Mouse (Mus musculus) splenic B cell, adult 2 months (primary cell): ENCODE data around the gene Sept7.

ENCODE experiments used
- DNase-seq: peaks from one replicate; pipeline ENCODE4 v3.0.0-alpha.2; 2011; ENCODE audit warnings: low read depth, low spot score
- H3K27me3 ChIP-seq: 2 replicates; pipeline ENCODE4 v1.6.1; 2012; ENCODE audit warnings: mild to moderate bottlenecking, low read length, moderate library complexity, mixed read lengths; ENCODE audit not compliant: control insufficient read depth, poor library complexity, insufficient read depth, severe bottlenecking
- H3K36me3 ChIP-seq: 2 replicates; pipeline ENCODE4 v1.6.1; 2012; ENCODE audit warnings: mild to moderate bottlenecking, low read length, moderate library complexity, mixed read lengths; ENCODE audit not compliant: control insufficient read depth, poor library complexity, insufficient read depth, severe bottlenecking

The Sept7 gene

GRCm38 (mm10) chr9:25243926-25244657 lies 8.1 kb upstream of the Sept7 start:
- no peak for DNase-seq
- Histone ChIP-seq H3K27me3 (no peaks in the 10 kb centered on the region), H3K36me3 (no peaks in the 10 kb centered on the region)

GRCm38 (mm10) chr9:25245125-25245524 lies 7.1 kb upstream of the Sept7 start:
- no peaks in the 10 kb centered on the region for H3K36me3 ChIP-seq
- no peaks in the 10 kb centered on the region for H3K27me3 ChIP-seq
- no peak for DNase-seq

DNA sequence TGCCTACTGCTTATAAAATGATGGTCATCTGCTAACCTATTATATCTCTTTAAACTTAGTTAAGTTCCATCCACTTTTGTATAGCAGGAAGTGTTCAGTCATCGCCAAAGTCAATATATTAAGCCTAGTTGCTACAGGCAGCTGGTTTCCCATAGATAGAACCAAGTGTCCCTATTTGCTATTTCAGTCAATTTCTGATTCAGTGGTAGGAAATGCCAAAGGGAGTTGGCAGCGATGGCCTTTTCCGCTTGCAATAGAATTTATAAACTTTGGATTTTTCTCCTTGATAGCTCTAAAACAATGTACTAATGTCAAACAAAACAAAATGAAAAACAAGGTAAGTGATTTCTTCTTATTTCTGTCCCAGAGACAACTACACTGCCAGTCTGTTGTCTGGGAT lies 5.7 kb upstream of the Sept7 start:
- DNase-seq, result no peak
- H3K36me3 ChIP-seq, result no peaks in the 10 kb centered on the region
- H3K27me3 ChIP-seq, result no peaks in the 10 kb centered on the region

DNA sequence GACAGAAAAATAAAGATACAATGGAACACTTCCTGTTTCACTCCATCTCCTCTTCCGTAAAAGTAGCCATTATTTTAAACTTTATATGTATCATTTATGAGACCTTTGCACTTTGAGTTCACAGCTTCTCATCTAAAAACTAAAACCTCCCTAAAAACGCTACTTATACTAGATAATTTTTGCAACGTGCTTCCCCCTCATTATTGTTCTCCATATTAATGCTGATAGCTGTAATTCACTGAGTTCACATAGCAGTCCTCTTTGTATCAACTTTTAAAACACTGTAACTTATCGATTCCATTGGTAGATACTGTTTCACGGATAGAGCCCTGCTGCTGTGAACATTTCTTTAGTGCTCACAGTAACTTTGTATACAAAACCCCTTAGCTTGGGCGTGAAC lies 1.1 kb upstream of the Sept7 start:
- Histone ChIP-seq H3K36me3 (no peaks in the 10 kb centered on the region), H3K27me3 (no peaks in the 10 kb centered on the region)
- peak; percentile 6 for DNase-seq

- no peak for DNase-seq
- H3K27me3 ChIP-seq, result no peaks in the 10 kb centered on the region
- H3K36me3 ChIP-seq, result no peaks in the 10 kb centered on the region
Observed at GRCm38 (mm10) chr9:25251611-25252282, 492 bp upstream of the Sept7 start.

- DNase-seq, result peak; percentile 62
- no peaks in the 10 kb centered on the region for H3K27me3 ChIP-seq
- H3K36me3 ChIP-seq, result no peaks in the 10 kb centered on the region
Observed at GRCm38 (mm10) chr9:25252759-25253477, 679 bp downstream of the Sept7 start.

DNA sequence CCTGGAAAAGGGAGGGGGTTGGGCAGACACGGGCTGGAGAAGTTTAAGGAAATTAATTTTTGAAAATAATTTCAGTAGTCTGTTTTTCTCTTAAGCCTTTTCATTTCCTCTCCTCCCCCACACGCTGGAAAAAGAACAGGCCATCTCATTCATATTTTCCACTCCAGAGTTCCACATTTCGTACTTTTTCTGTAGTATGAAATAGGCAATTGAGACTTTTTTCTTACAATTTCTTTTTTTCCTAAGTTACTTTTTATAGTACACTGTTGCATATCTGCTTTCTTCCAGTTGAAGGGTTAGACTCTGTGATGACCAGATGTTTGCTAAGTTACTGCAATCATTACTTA lies 1.2 kb downstream of the Sept7 start:
- H3K27me3 ChIP-seq, result no peaks in the 10 kb centered on the region
- DNase-seq, result peak; percentile 51
- no peaks in the 10 kb centered on the region for H3K36me3 ChIP-seq

- no peaks in the 10 kb centered on the region for H3K36me3 ChIP-seq
- H3K27me3 ChIP-seq, result no peaks in the 10 kb centered on the region
- DNase-seq, result no peak
Observed at GRCm38 (mm10) chr9:25260411-25260810, 8.2 kb downstream of the Sept7 start.

GRCm38 (mm10) chr9:25260979-25261378 lies 8.7 kb downstream of the Sept7 start:
- H3K36me3 ChIP-seq, result no peaks in the 10 kb centered on the region
- DNase-seq, result peak; percentile 42
- no peaks in the 10 kb centered on the region for H3K27me3 ChIP-seq

DNA sequence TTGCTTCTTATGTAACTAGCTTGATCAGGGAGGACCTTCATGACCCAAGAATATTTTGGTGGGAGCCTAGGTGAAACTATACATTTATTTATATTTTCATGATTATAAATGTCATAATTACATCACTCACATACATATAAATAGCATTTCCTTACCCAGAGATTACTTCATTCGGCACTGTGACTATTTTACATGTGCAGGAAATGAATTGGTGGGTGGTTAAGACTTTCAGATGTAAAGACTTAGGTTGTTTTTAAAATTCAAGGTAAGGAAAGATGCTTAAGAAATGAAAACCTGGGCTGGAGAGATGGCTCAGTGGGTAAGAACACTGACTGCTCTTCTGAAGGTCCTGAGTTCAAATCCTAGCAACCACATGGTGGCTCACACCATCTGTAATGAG lies 9.8 kb downstream of the Sept7 start:
- peak; percentile 52 for DNase-seq
- Histone ChIP-seq H3K36me3 (no peaks in the 10 kb centered on the region), H3K27me3 (no peaks in the 10 kb centered on the region)

GRCm38 (mm10) chr9:25265795-25266194 lies 13.6 kb downstream of the Sept7 start:
- Histone ChIP-seq H3K36me3 (no peaks in the 10 kb centered on the region), H3K27me3 (no peaks in the 10 kb centered on the region)
- DNase-seq, result no peak

- no peaks in the 10 kb centered on the region for H3K27me3 ChIP-seq
- no peaks in the 10 kb centered on the region for H3K36me3 ChIP-seq
- no peak for DNase-seq
Observed at GRCm38 (mm10) chr9:25267133-25267532, 14.9 kb downstream of the Sept7 start.

DNA sequence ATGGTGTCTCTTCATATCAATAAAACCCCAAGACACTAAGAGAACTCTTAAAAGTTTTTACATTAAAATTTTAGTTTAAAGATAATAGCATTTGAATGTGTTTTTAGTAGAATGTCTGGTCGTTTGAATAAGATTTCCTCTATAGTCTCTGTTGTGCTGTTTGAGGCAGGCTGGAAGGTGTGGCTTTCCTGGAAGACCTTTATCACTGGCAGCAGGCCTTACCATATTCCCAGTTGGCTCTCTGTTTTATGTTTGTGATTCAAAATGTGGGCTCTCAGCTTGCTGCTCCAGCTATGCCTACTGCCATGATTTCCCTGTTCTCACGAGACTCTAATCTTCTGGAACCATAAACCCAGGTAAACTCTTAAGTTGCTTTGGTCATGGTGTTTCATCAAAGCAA lies 15.3 kb downstream of the Sept7 start:
- no peaks in the 10 kb centered on the region for H3K36me3 ChIP-seq
- no peak for DNase-seq
- no peaks in the 10 kb centered on the region for H3K27me3 ChIP-seq

DNA sequence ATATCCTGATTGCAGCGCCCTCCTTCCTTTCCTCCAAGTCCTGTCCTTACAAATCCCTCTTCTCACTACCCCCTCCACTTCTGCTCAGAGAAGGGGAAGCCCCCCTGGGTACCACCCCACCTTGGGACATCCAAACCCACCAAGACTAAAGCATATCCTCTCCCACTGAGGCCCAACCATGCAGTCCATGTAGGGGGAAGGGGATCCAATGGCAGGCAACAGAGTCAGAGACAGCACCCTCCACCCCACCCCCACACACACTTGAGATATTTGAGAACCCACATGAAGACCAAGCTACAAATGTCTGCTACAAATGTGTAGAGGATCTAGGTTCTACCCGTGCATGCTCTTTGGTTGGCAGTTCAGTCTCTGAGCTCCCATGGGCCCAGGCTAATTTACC lies 19.7 kb downstream of the Sept7 start:
- H3K36me3 ChIP-seq, result no peaks in the 10 kb centered on the region
- DNase-seq, result no peak
- H3K27me3 ChIP-seq, result no peaks in the 10 kb centered on the region

DNA sequence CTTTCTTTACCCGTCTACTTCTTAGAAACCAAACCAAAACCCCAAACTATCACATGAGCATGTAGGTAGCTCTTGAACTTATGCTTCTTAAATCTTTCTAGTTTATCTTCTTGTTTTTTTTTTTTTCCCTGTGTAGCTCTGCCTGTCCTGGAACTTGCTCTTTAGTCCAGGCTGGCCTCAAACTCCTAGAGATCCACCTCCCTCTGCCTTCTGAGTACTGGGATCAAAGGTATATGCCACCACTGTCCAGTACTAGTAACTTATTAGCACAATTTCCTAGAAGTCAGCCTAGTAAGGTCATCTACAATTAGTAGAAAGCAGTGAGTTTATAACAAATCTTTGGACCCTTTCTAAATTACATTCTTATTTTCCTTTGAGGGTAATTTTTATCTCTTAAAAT lies 37.6 kb downstream of the Sept7 start:
- DNase-seq, result no peak
- peaks cover 1% of the 10 kb centered on the region; the same call in 1 of the 2 replicates for H3K36me3 ChIP-seq
- H3K27me3 ChIP-seq, result no peaks in the 10 kb centered on the region
